Mouse (Mus musculus) T-cell, adult 2 months (primary cell): ENCODE measurements around the gene Wrap73.

ENCODE experiments used
- DNase-seq: peaks from one replicate; pipeline ENCODE4 v3.0.0; 2022; ENCODE audit warnings: low spot score

Wrap73 gene

DNA sequence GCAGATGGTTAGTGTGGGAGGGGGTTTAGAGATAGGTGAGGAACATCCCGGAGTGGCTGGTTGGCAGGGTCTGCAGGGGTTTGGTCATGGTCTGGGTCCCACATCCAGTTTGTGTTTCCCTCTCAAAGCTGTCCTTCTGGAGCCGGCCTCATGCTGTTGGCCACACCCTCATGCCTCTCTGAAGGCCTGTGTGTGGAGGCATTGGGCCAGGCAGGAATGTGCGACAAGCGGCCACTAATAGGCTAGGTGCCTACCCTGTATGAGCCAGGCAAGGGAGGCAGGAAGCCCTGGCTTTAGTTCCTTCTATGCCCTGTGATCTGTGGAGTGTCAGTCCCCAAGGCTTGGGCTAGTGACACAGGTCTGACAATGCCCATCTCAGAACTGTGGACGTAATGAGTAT, 42.8 kb downstream of the Wrap73 start:
- no peak for DNase-seq

DNA sequence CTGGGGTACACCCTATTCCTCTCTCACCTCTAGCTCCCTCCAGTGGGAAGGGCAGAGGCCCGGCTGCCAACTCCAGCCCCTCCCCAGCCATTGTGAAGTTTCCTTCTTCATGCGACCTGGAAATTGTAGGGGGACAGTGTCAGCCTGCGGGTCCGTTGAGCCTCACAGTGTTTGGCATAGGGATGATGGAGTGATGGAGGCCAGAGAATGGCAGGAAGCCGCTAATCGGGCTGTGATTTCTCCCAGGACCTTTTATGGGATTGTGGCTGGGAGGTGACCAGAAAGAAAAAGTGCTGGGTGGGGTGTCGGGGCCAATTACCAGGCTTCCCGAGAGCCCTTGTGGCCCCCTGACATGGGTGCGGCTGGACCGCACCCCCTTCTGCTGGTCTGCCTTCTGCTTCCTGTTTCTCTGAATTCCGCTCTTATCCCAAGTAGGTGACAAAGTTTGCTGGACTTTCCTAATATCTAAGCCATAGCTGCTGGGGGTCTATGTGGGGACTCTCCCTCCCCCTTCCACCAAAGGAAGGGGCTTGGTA, 43.9 kb downstream of the Wrap73 start:
- DNase-seq, result no peak

DNA sequence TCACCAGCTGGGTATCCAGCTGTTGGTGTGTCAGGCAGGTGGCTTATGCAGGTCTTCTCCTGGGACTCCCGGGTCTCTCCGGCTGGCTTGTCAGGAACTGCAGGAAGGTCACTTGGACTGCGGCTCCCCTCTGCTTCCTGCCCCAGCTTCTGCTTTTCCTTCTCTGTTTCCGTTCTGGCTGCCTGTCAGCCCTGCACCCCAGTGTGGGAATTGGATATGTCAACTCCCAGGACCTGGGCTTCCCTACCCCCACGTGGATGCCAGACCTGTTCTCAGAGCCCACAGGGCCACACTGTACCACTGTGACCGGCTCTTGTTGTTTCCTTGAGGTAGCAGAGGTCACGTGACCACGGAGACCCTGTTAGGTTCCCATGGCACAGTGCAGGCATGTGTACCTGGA, 46.8 kb downstream of the Wrap73 start:
- no peak for DNase-seq

DNA sequence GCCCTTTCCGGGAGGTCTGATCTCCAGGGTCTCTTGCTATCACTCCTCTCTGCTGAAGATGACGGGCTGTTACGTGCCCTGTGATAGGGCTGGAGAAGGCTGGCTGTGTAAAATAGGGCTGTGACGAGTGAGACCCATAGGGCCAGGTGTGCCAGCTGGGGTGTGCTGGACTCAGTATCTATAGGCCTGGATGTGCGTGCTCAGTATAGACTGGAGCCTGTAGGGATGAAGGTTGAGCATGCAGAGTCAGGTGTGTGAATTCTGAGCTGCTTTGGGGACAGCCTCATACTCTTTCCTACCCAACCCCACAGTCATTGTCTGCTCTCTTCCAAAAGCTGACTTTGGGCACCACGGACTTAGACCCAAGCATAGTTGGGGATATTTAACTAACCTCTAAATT, 55.8 kb downstream of the Wrap73 start:
- no peak for DNase-seq

DNA sequence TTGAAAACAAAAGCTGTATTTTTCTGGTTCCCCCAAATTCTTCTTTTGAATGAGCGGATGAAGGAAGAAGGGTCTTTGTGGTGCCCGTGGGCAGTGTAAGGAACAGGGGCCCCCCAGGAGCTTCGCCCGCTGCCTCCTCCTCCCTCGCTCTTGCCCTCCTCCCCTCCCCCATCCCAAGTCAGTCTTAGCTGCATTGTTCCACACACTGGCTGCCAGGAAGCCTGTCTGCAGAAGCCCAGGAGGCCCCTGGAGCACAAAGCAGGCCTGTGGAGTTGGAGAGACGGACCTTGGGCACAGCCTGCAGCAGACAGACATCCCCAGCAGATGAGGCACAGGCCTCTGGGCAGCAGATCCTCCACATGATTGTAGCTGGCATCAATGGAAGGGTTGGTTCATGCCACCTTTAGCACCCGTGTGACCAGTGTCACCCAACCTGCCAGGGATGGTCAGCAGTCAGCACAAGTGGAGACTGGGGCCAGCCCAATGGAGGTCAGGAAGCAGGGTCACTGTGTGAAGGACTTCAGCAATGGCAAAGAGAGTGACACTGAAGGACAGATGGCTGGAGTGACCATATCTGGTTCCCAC, 56.3 kb downstream of the Wrap73 start:
- no peak for DNase-seq

DNA sequence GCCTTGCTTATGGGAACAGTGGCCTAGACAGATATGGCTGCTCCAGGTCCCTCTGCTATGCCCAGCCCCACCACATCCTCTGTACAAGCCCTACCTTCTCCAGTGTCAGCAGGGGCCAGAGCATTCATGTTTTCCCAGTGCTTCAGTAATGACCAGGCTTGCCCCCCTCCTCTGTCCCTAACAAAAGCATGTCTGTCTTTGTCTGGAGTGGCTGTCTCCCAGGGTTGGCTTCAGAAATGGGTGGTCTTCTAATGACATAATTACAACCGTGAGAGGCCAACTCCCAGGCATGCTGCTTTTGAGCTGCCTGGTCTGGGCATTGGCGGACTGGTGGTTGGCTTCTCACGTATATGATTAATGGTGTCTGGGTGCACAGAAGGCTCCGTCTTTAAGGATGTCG, 59.3 kb downstream of the Wrap73 start:
- DNase-seq, result no peak

DNA sequence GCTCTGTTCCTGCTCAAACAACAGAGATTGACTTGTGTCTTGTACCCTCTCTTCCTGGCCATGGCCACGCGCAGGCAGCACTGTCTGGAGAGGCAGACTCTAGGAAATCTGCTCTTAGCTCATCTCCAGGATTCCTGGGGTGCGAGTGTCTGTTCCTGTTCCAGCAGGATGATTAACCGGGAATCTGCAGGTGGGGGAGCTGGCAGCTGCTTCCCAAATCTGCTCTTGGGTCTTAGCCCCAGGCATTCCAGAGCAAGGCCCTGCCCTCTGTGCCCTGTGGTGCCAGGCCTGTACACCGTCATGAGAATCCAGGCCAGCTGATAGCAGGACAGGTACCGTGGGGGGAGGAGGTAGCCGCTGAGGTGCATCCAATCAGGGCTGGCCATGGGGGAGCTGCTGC, 62.4 kb downstream of the Wrap73 start:
- no peak for DNase-seq

DNA sequence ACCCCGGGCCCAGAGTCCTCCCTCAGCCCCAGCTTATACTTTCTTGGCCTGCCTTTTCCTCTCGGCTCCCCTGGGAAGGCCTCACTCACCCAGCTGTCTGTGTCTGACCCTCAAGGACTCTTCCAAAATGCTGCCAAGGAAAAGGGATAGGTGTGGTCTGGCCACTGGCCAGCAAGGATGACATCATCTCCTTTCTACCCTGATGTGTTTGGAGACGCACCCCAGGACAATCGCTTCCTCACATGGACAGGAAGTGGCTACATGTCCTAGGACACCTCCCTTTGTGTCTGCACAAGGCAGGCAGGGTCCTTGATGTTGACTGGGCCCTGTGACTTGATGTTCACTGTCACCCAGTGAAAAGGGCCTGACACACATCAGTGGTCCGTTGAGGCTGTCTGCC, 63.2 kb downstream of the Wrap73 start:
- no peak for DNase-seq

DNA sequence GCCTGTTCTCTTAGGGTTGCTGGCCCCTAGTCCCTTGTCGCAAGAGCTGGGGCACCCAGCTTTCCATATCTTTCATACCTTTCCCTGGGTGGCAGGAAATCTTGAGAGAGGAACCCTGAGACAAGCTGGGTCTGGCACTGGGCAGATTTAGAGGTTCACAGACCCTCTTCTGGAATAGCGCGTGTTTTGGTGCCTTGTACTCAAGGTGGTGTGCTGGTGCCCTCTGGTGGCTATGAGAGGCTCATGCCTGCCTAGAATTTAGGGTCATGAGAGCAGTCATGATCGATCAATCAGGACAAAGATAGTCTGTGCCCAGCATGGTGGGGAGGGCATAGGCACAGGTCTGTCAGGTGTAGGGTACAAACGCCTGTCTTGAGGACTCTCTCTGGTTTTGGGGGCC, 65.1 kb downstream of the Wrap73 start:
- DNase-seq, result peak; percentile 34

DNA sequence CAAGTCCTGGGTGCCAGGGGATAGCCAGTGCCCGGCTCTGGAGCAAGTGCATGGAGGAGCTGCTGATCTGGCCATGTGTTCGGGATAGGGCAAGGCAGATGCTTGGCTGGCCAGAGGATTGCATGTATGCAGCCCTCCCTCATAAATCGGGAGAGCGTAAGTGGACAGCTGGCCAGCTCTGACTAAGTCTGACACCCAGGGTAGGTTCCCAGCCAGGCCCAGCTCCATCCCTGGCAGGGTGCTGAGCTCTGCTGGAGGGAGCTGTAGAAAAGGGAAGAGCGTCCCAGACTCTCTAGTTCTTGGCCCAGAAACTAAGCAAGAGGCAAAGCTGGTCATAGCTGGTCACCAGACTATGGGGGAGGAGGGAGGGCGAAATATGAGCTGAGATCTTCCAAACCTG, 66.9 kb downstream of the Wrap73 start:
- no peak for DNase-seq

DNA sequence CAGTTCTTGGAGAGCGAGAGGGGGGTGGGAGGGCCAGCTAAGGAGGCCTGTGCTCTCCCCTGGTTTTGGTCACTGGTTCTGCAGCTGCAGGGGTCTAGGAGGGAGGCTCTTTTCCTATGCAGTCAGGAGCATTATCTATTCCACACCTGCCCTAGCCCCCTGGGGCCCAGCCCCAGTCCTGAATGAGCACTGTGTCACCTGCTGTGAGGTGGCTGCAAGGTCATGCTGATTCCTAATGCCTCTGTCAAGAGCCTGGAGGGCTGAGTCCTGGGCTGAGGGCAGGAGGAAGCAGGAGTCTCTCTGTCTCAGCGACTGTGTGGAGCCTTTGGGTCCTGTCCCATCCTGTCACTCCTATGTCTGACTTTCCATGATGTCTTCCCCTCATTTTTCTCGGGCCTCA, 67.7 kb downstream of the Wrap73 start:
- no peak for DNase-seq

DNA sequence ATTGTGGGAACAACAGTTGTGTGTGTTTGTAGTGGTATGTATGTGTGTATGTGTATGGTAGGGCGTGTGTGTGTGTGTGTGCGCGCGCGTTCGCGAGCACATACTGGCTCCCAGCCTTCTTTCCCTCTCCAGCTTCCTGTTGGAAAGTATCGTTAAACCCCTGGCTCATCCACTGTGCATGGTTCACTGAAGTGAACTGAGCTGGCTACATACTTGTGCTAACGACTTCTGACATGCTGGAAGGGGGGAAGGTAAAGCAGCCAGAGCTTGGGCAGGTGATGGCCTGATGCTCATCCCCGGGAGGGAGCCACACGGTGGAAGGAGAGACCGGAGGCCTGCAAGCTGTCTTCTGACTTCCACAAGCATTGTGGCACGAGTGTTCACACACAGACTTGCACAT, 69.3 kb downstream of the Wrap73 start:
- no peak for DNase-seq

DNA sequence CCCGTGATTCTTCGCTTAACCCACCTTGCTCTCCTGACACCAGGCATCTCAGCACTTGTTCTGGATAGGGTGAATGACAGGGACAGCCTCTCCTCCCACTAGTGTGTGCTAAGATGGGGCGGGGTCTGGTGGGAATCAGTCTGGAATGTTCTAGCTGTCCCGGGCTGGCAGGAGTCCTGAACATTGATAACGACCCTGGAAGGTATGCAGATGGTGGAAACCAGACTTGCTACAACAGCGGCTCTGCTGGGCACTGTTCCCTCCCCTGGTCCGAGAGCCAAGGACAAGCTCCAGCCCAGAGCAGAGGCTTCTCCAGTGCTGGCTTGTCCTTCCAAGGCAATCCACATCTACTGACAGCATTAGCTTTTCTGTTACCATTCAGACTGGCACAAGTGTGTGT, 71.4 kb downstream of the Wrap73 start:
- DNase-seq, result no peak

DNA sequence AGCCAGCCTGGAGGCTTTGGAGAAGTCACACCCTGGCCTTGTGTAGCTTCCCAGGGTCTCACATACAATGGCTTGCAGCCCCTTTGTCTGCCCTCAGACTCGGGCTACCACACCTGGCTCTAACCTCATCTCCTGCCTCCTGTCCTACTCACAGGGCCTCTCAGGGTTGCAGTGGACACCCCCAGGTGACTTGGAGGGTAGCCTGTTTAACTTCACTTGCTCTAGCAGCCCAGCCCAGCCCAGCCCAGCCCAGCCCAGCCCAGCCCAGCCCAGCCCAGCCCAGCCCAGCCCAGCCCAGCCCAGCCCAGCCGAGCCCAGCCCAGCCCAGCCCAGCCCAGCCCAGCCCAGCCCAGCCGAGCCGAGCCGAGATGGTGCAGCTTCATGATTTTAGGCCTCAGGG, 71.9 kb downstream of the Wrap73 start:
- no peak for DNase-seq
